Mouse (Mus musculus) spleen, adult 12 weeks (tissue): Measurements from ENCODE around the gene Uxs1.

Experiments
- DNase-seq: peaks from one replicate; pipeline ENCODE4 v3.0.0; 2022; ENCODE audit warnings: low spot score

Uxs1 gene

DNA sequence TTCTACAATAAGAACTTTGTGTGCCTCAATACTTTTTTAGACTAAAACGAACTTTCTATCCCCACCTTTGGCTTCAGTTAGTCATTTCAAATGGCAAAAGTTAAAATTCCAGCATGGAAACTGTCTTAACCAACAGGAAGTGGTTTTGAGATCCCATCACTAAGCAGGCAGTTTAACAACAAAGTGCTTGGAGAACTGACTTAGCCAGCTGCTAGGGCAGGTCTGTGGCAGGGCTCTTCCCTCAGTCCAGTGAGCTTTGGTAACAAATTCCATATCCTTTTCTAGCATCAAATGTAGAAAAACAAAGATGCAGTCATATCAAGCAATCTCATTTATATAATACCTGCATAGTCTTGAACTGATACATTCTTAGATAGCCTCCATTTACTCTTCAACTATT is 105.1 kb downstream of the Uxs1 start:
- DNase-seq: no peak

DNA sequence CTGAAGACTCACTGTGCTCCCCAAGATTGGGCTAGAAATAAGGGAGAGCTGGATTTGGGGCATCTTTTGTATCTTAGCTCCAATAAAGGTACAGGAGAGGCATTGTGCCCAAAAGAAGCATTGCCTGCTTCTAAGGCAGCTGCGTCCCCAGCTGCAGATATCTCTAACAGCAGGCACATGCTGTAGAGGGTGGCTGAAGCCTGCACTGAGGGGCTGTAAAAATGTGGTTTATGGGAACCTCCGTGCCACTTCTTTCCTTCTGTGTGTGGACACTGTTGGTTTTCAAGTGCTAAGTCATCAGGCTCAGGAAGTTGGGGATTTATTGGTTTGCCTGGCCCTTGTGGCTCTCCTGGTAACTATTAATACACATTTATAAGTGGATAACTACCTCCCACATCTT is 108.8 kb downstream of the Uxs1 start:
- DNase-seq: no peak

- DNase-seq: no peak
These were observed 109.6 kb downstream of the Uxs1 start for GRCm38 (mm10) chr1:43717967-43718366.

GRCm38 (mm10) chr1:43714841-43715240 is 112.8 kb downstream of the Uxs1 start:
- no peak for DNase-seq

- no peak for DNase-seq
These were observed 129.0 kb downstream of the Uxs1 start for GRCm38 (mm10) chr1:43698577-43699000.
